Mouse (Mus musculus): ENCODE results near the gene Cog8.

DNA sequence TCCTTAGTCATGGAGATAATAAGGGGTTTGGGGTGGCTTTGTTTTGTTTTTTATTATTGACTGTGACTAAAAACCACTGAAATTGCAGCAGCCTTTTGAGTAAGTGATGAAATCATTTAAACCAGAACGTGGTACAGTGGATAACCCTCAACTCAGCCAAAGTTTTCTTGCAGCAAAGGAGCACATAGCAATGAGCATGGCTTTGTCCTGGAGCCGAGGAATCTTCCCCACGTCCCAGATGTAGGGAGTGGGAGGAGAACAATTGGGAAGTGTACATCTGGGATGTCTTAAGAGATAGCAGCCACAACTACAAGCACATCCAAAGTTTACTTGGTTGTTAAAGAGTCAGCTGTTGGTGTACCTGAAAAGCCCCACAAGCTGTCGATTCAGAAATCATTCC, 59.1 kb downstream of the Cog8 start:
- TF ChIP-seq CTCF (IDR thresholded peaks at IDR 0.05; ENCODE audit: control insufficient read depth, insufficient read depth, low read length) (no peak), POLR2A (IDR thresholded peaks at IDR 0.05; ENCODE audit: borderline replicate concordance, control insufficient read depth, low read depth, low read length) (no peak)
